Mouse (Mus musculus) forebrain, embryonic 11.5 days (tissue): ENCODE results near the gene Gmfg. TPM values are rescaled to one million over a fixed set of nuclear protein-coding genes. Genes with fewer than 3 reads are reported as not detected.

Experiments
- ATAC-seq: fragments of 200-750 bp; cut with Nextera tagmentation; replicated peaks from 2 replicates; pipeline ENCODE4 v1.8.0; 2017; ENCODE audit warnings: moderate TSS enrichment; ENCODE audit not compliant: low FRiP score
- DNase-seq: peaks from one replicate; pipeline ENCODE4 v3.0.0-alpha.2; 2017; ENCODE audit warnings: low spot score
- H3K27ac ChIP-seq: fragments of 300-500 bp; sonication (generic); 2 replicates; pipeline ENCODE4 v1.5.1; 2014; ENCODE audit warnings: low read depth, low read length
- H3K27me3 ChIP-seq: fragments of 300-500 bp; sonication (generic); 2 replicates; pipeline ENCODE4 v1.6.1; 2014; ENCODE audit warnings: mild to moderate bottlenecking, low read length, mixed read lengths; ENCODE audit not compliant: control insufficient read depth, insufficient read depth
- H3K36me3 ChIP-seq: fragments of 300-500 bp; sonication (generic); 2 replicates; pipeline ENCODE4 v1.6.1; 2014; ENCODE audit warnings: mild to moderate bottlenecking, low read length, moderate library complexity, mixed read lengths; ENCODE audit not compliant: control insufficient read depth, insufficient read depth
- H3K4me1 ChIP-seq: fragments of 300-500 bp; sonication (generic); replicated peaks from 2 replicates; pipeline ENCODE4 v1.6.1; 2014; ENCODE audit warnings: low read length, mixed read lengths; ENCODE audit not compliant: control insufficient read depth, insufficient read depth
- H3K4me2 ChIP-seq: fragments of 300-500 bp; sonication (generic); 2 replicates; pipeline ENCODE4 v1.6.1; 2014; ENCODE audit warnings: low read depth, mild to moderate bottlenecking, low read length, moderate library complexity, mixed read lengths; ENCODE audit not compliant: severe bottlenecking
- H3K4me3 ChIP-seq: fragments of 300-500 bp; sonication (generic); 2 replicates; pipeline ENCODE4 v1.5.1; 2014; ENCODE audit warnings: low read depth, low read length
- H3K9ac ChIP-seq: fragments of 300-500 bp; sonication (generic); 2 replicates; pipeline ENCODE4 v1.6.1; 2014; ENCODE audit warnings: low read length
- H3K9me3 ChIP-seq: fragments of 300-500 bp; sonication (generic); 2 replicates; pipeline ENCODE4 v1.6.1; 2016; ENCODE audit warnings: low read length, mixed read lengths; ENCODE audit not compliant: control insufficient read depth
- WGBS: fragments of 180-500 bp; shearing (Covaris S2); extraction: QIAGEN DNeasy Blood & Tissue Kit; methylation state at CpG from one replicate; pipeline ENCODE4 v1.1.7; 2014; 5-methylcytosine and 5-hydroxymethylcytosine counted together
- polyA plus RNA-seq: library from polyadenylated mRNA; unstranded; fragments of >200 nt; fragmentation: Nextera tagmentation; extraction: Ambion mirVana; gene quantifications from 2 replicates; pipeline ENCODE4 v1.2.1, GENCODE M21; 2014

Gmfg gene
- polyA plus RNA-seq, 1 experiment from 2014 or later: 4.9 TPM

DNA sequence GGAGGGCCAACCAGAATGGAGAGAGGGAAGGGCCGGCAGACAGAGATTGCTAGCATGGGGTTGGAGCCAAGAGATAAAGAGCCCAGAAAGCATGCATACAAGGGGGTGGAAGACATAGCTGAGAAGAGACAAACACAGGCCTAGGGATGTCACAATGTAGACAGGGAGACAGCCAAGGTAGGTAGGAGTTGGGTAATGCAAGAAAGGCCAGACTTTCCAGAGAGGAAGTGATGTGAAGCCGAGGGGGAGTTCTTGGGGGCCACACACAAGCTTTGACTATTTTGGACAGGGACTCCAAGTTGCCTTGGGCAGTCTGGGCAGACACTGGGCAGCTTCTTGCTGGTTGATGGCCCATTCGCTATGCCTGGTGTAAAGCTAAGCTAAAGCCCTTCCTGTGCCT lies 35.3 kb upstream of the Gmfg start:
- H3K4me2 ChIP-seq: no peak overlapping the region
- no peaks in the 10 kb centered on the region for H3K4me1 ChIP-seq
- no peaks in the 10 kb centered on the region for H3K27me3 ChIP-seq
- WGBS: 83% methylated on average over 3 of the region's 3 CpGs
- no peak overlapping the region for H3K4me3 ChIP-seq
- ATAC-seq (no peak), DNase-seq (no peak)
- H3K36me3 ChIP-seq: peaks cover 11% of the 10 kb centered on the region
- H3K9me3 ChIP-seq: no peaks in the 10 kb centered on the region
- H3K27ac ChIP-seq: no peak overlapping the region
- no peak overlapping the region for H3K9ac ChIP-seq

DNA sequence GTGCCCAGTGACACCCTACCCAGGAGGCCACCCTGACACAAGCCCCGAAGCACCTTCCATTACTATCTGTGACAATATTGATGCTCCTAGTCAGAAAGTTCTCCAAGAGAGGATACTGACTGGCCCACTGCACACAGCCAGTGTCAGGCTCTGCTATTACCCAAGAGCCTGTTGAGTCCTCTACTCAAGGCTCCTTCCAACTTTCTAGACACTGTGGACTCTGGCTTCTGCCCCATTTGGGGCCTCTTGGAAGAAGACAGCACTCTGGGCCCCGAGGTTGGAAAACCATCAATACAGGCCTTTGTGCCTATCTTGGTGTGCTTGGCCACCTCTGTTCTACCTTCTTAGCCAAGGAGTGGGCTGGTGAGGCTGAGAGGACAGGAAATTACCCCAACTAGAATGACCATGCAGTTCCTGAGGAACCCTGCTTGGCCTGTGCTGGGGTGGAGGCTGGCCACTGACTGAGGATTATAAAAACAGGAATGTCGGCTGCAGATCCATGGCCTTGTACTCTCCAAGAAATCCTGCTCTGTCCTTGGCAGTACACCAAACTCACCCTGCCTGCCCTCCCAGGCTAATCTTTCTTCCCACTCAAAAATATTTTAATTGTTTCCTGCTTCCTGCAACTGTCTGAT lies 26.3 kb upstream of the Gmfg start:
- Histone ChIP-seq H3K4me2 (no peak overlapping the region), H3K9ac (no peak overlapping the region), H3K4me3 (no peak overlapping the region), H3K9me3 (no peaks in the 10 kb centered on the region), H3K27ac (no peak overlapping the region), H3K4me1 (no peaks in the 10 kb centered on the region), H3K27me3 (no peaks in the 10 kb centered on the region), H3K36me3 (peaks cover 14% of the 10 kb centered on the region)
- no peak for DNase-seq
- 95% methylated on average over 3 of the region's 3 CpGs for WGBS
- no peak for ATAC-seq

DNA sequence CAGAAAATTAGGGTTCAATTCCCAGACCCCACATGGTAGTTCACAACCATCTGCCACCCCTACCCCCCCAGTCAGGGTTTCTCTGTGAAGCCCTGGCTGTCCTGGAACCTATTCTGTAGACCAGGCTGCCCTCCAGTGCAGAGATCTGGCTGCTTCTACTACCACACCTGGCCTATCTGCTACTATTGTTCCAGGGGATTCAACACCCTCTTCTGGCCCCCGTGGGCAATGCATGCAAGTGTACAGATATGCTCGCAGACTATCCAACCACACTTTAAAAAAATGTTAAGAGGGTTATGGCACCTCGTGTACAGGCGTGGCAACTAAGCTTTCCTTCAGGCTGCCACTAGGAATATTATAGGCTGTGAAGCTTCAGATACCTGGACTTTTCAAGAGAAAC lies 24.4 kb upstream of the Gmfg start:
- DNase-seq: no peak
- H3K36me3 ChIP-seq: peaks cover 16% of the 10 kb centered on the region

DNA sequence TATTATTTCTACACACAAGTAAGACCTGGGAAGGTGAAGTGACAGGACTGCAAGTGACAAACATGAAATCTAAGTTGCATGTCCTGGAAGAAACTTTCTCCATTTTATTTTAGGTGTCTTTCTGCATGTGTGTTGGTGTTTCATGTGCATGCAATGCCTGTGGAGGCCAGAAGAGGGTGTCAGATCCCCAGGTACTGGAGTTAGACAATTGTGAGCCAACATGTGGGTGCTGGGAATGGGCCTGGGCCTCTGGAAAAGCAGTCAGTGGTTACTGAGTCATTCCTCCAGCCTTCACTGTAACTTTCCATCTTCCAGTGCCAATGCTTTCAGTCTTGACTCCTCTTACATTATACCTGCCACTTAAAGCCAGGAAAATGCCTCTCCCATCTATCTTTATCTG lies 19.9 kb upstream of the Gmfg start:
- H3K4me2 ChIP-seq: no peak overlapping the region
- H3K4me1 ChIP-seq: no peaks in the 10 kb centered on the region
- no peak overlapping the region for H3K27ac ChIP-seq
- no peak overlapping the region for H3K9ac ChIP-seq
- no peaks in the 10 kb centered on the region for H3K27me3 ChIP-seq
- no peak for ATAC-seq
- no peak overlapping the region for H3K4me3 ChIP-seq
- H3K9me3 ChIP-seq: no peaks in the 10 kb centered on the region
- DNase-seq: no peak
- peaks cover 17% of the 10 kb centered on the region for H3K36me3 ChIP-seq

More for the DNA sequence above, 24.4 kb upstream of the Gmfg start:
- no peaks in the 10 kb centered on the region for H3K9me3 ChIP-seq
- H3K4me2 ChIP-seq: no peak overlapping the region
- H3K4me3 ChIP-seq: no peak overlapping the region
- ATAC-seq: no peak
- WGBS: 88% methylated on average over 4 of the region's 4 CpGs
- H3K27ac ChIP-seq: no peak overlapping the region
- no peaks in the 10 kb centered on the region for H3K4me1 ChIP-seq
- no peaks in the 10 kb centered on the region for H3K27me3 ChIP-seq
- no peak overlapping the region for H3K9ac ChIP-seq

DNA sequence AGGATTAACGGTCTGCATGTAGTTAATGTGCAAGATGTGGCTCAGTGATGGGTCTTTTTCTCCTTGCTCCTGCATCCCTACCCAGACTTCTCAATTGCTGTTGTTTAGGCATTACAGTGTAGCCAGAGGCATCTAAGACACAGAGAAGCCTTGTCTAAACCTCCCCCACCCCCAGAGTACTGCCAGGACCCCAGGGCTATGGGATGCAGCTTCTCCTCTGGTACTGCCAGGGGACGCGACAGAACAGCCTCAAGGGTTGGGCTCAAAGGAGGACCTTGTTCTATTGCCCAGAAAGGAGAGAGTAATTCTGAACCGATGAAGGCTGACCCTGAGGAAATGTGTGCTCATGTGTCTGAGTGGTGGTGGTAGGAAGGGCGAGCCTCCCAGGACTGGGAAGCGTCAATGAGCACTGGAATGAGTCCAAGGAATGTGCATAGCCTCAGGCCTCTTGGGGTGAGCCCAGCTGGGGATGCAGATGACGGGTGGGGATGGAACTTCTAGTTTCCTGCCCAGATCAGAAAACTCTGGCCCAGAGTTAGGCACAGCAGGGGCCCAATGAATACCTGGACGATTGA lies 19.1 kb upstream of the Gmfg start:
- Histone ChIP-seq H3K4me2 (no peak overlapping the region), H3K27me3 (no peaks in the 10 kb centered on the region), H3K4me1 (no peaks in the 10 kb centered on the region), H3K9me3 (no peaks in the 10 kb centered on the region), H3K4me3 (no peak overlapping the region), H3K9ac (no peak overlapping the region), H3K36me3 (peaks cover 19% of the 10 kb centered on the region), H3K27ac (no peak overlapping the region)
- WGBS: 89% methylated on average over 8 of the region's 8 CpGs
- DNase-seq (no peak), ATAC-seq (no peak)

DNA sequence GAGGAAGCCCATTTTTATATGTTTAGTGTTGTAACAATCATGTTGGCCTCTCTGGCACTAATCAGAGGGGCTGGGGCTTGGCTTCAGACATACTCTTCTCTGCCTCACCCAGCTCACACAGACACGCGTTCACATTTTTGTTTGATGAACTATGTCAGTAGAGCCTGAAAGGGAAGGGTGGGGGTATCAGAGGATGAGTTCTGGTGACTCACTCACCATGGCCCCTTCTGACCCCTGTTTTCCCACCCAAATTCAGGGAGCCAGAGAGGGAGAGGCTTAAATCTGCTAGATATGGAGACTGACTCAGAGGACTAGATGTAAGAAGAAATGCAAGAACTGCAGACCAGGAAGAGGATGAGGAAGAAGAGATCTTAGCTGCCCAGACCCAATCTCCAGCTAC lies 17.8 kb upstream of the Gmfg start:
- H3K27ac ChIP-seq: no peak overlapping the region
- no peak overlapping the region for H3K4me2 ChIP-seq
- ATAC-seq (no peak), DNase-seq (no peak)
- no peak overlapping the region for H3K9ac ChIP-seq
- H3K9me3 ChIP-seq: no peaks in the 10 kb centered on the region
- 94% methylated on average over 2 of the region's 2 CpGs for WGBS
- H3K36me3 ChIP-seq: peaks cover 19% of the 10 kb centered on the region
- no peak overlapping the region for H3K4me3 ChIP-seq
- H3K27me3 ChIP-seq: no peaks in the 10 kb centered on the region
- H3K4me1 ChIP-seq: no peaks in the 10 kb centered on the region

DNA sequence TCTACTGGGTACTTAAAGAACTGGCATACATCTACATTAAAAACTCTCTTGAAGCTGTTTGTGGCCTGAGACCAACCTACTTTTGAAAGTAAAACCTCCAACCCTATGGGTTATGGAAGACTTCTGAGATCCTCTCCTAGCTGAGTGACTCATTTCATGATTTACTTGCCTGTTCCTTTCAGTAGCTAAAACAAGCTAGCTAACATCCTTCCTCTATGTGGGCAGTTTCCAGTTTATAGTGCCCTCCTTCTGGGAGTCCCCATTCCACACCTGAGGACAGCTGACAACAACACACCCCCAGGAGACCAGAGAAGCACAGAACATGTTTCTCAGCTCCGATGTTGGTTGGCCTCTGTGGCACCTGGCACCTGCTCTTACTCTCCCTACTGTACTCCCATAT lies 14.2 kb upstream of the Gmfg start:
- Histone ChIP-seq H3K27me3 (no peaks in the 10 kb centered on the region), H3K9ac (no peak overlapping the region)
- 100% methylated on average over 1 of the region's 1 CpGs for WGBS

DNA sequence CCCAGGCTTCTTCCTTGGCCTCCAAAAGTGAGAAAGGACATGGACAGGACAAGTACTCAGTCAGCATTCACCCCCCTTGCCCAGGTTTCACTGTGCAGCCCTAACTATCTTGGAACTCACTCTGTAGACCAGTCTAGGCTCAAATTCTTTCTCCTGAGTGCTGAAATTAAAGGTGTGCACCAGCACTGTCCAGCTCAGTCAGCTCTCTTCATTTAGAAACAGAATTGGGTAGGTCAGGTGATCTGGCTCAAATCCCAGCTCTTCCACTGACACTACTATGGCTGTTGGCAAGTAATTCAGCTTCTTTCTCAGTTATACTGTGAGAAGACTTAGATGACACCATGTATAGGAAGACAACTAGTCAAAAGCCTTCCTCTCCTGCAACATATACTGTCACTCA lies 9.5 kb upstream of the Gmfg start:
- H3K9me3 ChIP-seq: no peaks in the 10 kb centered on the region
- H3K27ac ChIP-seq: no peak overlapping the region
- DNase-seq (no peak), ATAC-seq (no peak)
- H3K4me1 ChIP-seq: no peaks in the 10 kb centered on the region
- H3K27me3 ChIP-seq: no peaks in the 10 kb centered on the region
- H3K4me2 ChIP-seq: no peak overlapping the region
- H3K4me3 ChIP-seq: no peak overlapping the region
- H3K9ac ChIP-seq: no peak overlapping the region
- H3K36me3 ChIP-seq: peaks cover 7% of the 10 kb centered on the region; the same call in 1 of the 2 replicates

More for the DNA sequence above, 14.2 kb upstream of the Gmfg start:
- Histone ChIP-seq H3K27ac (no peak overlapping the region), H3K4me3 (no peak overlapping the region), H3K9me3 (no peaks in the 10 kb centered on the region), H3K4me2 (no peak overlapping the region), H3K4me1 (no peaks in the 10 kb centered on the region), H3K36me3 (peaks cover 14% of the 10 kb centered on the region; the same call in 1 of the 2 replicates)
- DNase-seq (no peak), ATAC-seq (no peak)

DNA sequence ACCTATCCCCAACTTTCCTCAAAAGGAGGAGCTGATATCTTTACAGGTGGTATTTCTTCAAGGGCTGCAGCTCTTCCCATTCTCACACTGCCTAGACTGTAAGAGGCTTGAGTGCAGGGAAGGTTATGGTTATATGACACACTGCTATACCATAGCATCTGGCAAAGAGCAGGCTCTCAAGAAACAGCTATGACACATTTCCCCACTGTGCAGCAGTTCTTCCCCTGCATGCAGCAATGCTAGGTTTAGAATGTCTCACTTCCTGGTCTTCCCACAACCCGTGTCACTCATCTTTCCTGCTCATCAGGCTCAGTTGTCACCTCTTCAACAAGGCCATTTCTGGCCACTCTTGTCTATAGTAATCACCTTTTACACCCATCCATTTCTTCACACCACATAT lies 6.7 kb upstream of the Gmfg start:
- H3K9me3 ChIP-seq: no peaks in the 10 kb centered on the region
- H3K4me3 ChIP-seq: no peak overlapping the region
- WGBS: 83% methylated on average over 1 of the region's 1 CpGs
- no peaks in the 10 kb centered on the region for H3K27me3 ChIP-seq
- no peak overlapping the region for H3K9ac ChIP-seq
- peaks cover 13% of the 10 kb centered on the region for H3K4me1 ChIP-seq
- ATAC-seq (no peak), DNase-seq (no peak)
- H3K4me2 ChIP-seq: no peak overlapping the region
- H3K36me3 ChIP-seq: no peaks in the 10 kb centered on the region; the same call in 1 of the 2 replicates
- H3K27ac ChIP-seq: no peak overlapping the region
